Mouse (Mus musculus) midbrain, embryonic 15.5 days (tissue): ENCODE measurements around the gene Cst9. TPM values are rescaled to one million over a fixed set of nuclear protein-coding genes. Genes with fewer than 3 reads are reported as not detected.

ENCODE experiments used
- ATAC-seq: fragments of 200-750 bp; cut with Nextera tagmentation; replicated peaks from 2 replicates; pipeline ENCODE4 v1.8.0; 2017; ENCODE audit warnings: moderate TSS enrichment
- H3K27ac ChIP-seq: fragments of 300-500 bp; sonication (generic); 2 replicates; pipeline ENCODE4 v1.5.1; 2015; ENCODE audit warnings: mild to moderate bottlenecking, inconsistent platforms
- H3K27me3 ChIP-seq: fragments of 300-500 bp; sonication (generic); replicated peaks from 2 replicates; pipeline ENCODE4 v1.6.1; 2015; ENCODE audit warnings: inconsistent platforms
- H3K36me3 ChIP-seq: fragments of 300-500 bp; sonication (generic); replicated peaks from 2 replicates; pipeline ENCODE4 v1.6.1; 2015; ENCODE audit warnings: inconsistent platforms
- H3K4me1 ChIP-seq: fragments of 300-500 bp; sonication (generic); 2 replicates; pipeline ENCODE4 v1.6.1; 2015; ENCODE audit warnings: inconsistent platforms
- H3K4me2 ChIP-seq: fragments of 300-500 bp; sonication (generic); 2 replicates; pipeline ENCODE4 v1.6.1; 2015; ENCODE audit warnings: inconsistent platforms, mild to moderate bottlenecking, moderate library complexity
- H3K4me3 ChIP-seq: fragments of 300-500 bp; sonication (generic); 2 replicates; pipeline ENCODE4 v1.5.1; 2015; ENCODE audit warnings: mild to moderate bottlenecking, inconsistent platforms
- H3K9ac ChIP-seq: fragments of 300-500 bp; sonication (generic); 2 replicates; pipeline ENCODE4 v1.6.1; 2015; ENCODE audit warnings: mild to moderate bottlenecking, inconsistent platforms
- H3K9me3 ChIP-seq: fragments of 300-500 bp; sonication (generic); 2 replicates; pipeline ENCODE4 v1.6.1; 2016; ENCODE audit warnings: inconsistent platforms
- WGBS: fragments of 180-500 bp; shearing (Covaris S2); methylation state at CpG from one replicate; pipeline ENCODE4 v1.1.7; 2015; ENCODE audit warnings: mixed read lengths; 5-methylcytosine and 5-hydroxymethylcytosine counted together
- polyA plus RNA-seq: library from polyadenylated mRNA; unstranded; fragments of >200 nt; fragmentation: Nextera tagmentation; extraction: Ambion mirVana; gene quantifications from 2 replicates; pipeline ENCODE4 v1.2.1, GENCODE M21; 2015

Gene Cst9
- polyA plus RNA-seq, 1 experiment from 2014 or later: not detected

DNA sequence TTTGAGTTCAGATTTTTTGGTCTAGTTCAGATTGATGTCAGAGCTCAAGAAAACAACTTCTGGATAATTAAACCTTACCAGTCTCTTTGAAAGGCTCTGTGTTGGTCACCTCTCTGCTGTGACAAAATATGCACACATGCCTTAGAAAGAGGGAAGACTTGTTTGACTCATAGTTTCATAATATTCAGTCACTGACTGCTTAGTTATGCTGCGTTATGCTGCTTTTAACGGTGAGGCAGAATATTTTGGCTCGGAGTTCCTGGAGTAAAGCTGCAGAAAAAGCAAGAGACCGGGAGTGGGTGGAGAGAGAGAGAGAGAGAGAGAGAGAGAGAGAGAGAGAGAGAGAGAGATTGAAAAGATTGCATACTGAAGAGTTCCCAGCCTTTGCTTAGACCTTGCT lies 26.0 kb downstream of the Cst9 start:
- Histone ChIP-seq H3K36me3 (no peaks in the 10 kb centered on the region), H3K4me1 (no peaks in the 10 kb centered on the region), H3K4me2 (no peak overlapping the region), H3K4me3 (no peak overlapping the region), H3K9ac (no peak overlapping the region), H3K27me3 (no peaks in the 10 kb centered on the region), H3K9me3 (no peaks in the 10 kb centered on the region), H3K27ac (no peak overlapping the region)
- 79% methylated on average over 4 of the region's 4 CpGs for WGBS
- no peak for ATAC-seq

DNA sequence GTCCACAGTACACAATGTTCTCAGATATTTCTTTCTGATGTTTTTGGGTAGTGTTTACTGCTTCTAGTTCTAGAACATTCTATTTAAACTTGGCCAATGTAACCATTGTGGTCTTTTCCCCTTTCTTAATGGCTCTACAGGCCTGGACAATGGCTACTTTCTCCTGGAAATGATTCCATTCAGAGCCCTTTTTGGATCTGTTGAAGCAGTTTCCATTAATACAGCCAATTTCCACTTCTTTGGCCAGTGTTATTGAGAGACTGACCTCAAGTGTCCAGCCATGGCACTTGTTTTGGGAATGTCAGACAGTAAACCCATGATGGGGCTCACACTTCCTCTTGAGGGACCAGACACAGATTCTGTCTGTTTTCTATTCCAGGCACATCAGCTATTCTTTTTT lies 26.7 kb downstream of the Cst9 start:
- Histone ChIP-seq H3K4me3 (no peak overlapping the region), H3K9me3 (no peaks in the 10 kb centered on the region), H3K4me1 (no peaks in the 10 kb centered on the region), H3K27ac (no peak overlapping the region), H3K36me3 (no peaks in the 10 kb centered on the region), H3K27me3 (no peaks in the 10 kb centered on the region), H3K4me2 (no peak overlapping the region), H3K9ac (no peak overlapping the region)
- ATAC-seq: no peak

DNA sequence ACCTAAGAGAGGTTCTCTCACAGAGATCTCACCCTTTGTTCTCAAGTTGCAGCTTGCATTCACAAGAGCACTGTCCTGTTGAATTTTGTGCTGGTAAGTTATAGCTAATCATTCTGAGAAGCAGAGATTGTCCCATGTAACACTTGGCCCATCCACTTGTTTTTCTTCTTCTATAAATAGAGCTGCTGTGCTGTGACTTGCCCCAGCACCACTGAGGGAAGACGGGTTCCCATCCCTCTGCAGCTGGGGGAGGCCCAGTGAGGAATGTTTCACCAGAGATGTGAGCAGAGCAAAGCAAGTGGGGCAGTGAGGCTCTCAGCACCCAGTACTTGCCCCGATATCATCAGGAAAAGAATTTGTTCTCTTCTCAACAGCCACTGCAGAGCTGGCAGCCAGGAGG lies 30.0 kb downstream of the Cst9 start, which contains the start of gene 9230104L09Rik:
TSS of gene 9230104L09Rik (minus strand) at position 73 of the 400 bp plus-strand sequence.
- Histone ChIP-seq H3K4me2 (no peak within 1 kb of the TSS), H3K9me3 (no peaks in the 10 kb centered on the region), H3K27me3 (no peaks in the 10 kb centered on the region), H3K4me3 (no peak within 1 kb of the TSS), H3K4me1 (no peaks in the 10 kb centered on the region), H3K36me3 (no peaks in the 10 kb centered on the region), H3K9ac (no peak within 1 kb of the TSS), H3K27ac (no peak within 1 kb of the TSS)
- 83% methylated on average over 2 of the region's 2 CpGs for WGBS
- no peak for ATAC-seq

DNA sequence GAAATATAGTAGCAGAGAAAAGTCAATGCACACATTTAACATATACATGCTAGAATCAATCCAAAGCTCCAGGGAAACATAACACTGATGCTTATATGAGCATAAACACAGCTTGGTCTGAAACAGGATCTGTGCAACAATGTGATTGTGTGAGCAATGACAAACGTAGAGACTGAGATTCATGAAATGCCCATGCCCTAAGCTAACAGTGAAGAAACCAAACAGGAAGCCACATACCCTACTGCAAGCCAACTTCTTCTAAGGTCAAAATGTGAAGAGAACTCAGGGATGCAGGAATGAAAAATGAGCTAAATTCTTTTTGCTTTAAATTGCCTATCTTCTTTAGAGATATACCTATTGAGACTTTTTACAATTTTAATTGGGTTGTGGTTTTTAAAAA lies 34.0 kb downstream of the Cst9 start:
- no peak overlapping the region for H3K9ac ChIP-seq
- H3K27ac ChIP-seq: no peak overlapping the region
- H3K4me2 ChIP-seq: no peak overlapping the region
- H3K4me3 ChIP-seq: no peak overlapping the region
- no peak for ATAC-seq
- H3K4me1 ChIP-seq: peaks cover 20% of the 10 kb centered on the region
- H3K27me3 ChIP-seq: no peaks in the 10 kb centered on the region
- WGBS: 71% methylated on average over 1 of the region's 1 CpGs
- H3K9me3 ChIP-seq: no peaks in the 10 kb centered on the region
- H3K36me3 ChIP-seq: peaks cover 13% of the 10 kb centered on the region; the same call in 1 of the 2 replicates

DNA sequence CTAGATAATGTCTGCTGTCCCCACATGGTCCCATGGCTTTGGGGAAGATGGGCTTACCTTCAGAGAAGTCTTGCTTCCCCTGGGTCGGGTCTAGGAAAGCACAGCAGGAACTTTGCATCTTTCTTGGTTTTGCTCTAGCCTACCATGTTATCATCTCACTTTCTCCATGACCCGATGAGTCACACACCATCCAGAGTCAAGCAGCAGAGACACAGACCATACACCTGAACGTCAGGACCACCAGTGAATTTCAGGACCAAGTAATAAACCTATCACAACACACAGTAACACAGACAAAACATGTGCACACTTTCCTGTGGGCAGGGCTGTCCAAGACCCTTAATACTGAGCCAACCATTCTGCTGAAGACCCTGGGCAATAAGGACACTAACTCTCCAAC lies 35.6 kb downstream of the Cst9 start:
- Histone ChIP-seq H3K27ac (no peak overlapping the region), H3K9ac (no peak overlapping the region), H3K27me3 (no peaks in the 10 kb centered on the region), H3K4me2 (no peak overlapping the region), H3K4me3 (no peak overlapping the region), H3K4me1 (peaks cover 24% of the 10 kb centered on the region), H3K36me3 (peaks cover 13% of the 10 kb centered on the region; the same call in 1 of the 2 replicates), H3K9me3 (no peaks in the 10 kb centered on the region)
- 87% methylated on average over 3 of the region's 3 CpGs for WGBS
- no peak for ATAC-seq

- ATAC-seq: no peak
- H3K9ac ChIP-seq: no peak overlapping the region
- WGBS: 79% methylated on average over 4 of the region's 4 CpGs
These were observed 37.9 kb downstream of the Cst9 start for GRCm38 (mm10) chr2:148872860-148873259.

DNA sequence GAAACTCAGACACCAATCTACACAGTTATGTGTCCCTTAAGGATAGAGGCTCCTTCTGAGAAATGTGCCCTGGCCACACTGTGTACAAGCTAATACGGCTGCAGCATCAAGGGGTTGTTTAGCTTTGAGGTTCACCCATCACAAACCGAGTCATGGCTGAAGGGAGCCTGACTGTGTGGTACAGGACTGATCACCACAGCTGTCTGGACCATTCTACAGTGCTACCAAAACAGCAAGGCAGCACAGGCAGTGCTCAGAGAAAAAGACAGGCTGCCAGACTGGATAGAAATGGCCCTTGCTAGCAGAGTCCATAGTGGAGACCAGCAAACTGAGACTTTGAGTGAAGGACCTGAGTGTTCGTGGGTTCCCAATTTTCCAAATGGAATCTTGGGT lies 39.3 kb downstream of the Cst9 start:
- H3K4me3 ChIP-seq: peak overlapping the region; percentile 90
- no peak overlapping the region; the same call in 1 of the 2 replicates for H3K27ac ChIP-seq
- H3K27me3 ChIP-seq: no peaks in the 10 kb centered on the region
- peak overlapping the region; percentile 88 for H3K9ac ChIP-seq
- 44% methylated on average over 3 of the region's 3 CpGs for WGBS
- H3K9me3 ChIP-seq: no peaks in the 10 kb centered on the region
- peak; percentile 10 for ATAC-seq
- H3K4me1 ChIP-seq: peaks cover 24% of the 10 kb centered on the region
- H3K4me2 ChIP-seq: peak overlapping the region; percentile 86
- peaks cover 13% of the 10 kb centered on the region; the same call in 1 of the 2 replicates for H3K36me3 ChIP-seq

More at GRCm38 (mm10) chr2:148872860-148873259, 37.9 kb downstream of the Cst9 start:
- Histone ChIP-seq H3K4me3 (peak overlapping the region; percentile 90), H3K27me3 (no peaks in the 10 kb centered on the region), H3K4me2 (peak overlapping the region; percentile 86), H3K36me3 (peaks cover 13% of the 10 kb centered on the region; the same call in 1 of the 2 replicates), H3K4me1 (peaks cover 24% of the 10 kb centered on the region), H3K9me3 (no peaks in the 10 kb centered on the region), H3K27ac (no peak overlapping the region)

DNA sequence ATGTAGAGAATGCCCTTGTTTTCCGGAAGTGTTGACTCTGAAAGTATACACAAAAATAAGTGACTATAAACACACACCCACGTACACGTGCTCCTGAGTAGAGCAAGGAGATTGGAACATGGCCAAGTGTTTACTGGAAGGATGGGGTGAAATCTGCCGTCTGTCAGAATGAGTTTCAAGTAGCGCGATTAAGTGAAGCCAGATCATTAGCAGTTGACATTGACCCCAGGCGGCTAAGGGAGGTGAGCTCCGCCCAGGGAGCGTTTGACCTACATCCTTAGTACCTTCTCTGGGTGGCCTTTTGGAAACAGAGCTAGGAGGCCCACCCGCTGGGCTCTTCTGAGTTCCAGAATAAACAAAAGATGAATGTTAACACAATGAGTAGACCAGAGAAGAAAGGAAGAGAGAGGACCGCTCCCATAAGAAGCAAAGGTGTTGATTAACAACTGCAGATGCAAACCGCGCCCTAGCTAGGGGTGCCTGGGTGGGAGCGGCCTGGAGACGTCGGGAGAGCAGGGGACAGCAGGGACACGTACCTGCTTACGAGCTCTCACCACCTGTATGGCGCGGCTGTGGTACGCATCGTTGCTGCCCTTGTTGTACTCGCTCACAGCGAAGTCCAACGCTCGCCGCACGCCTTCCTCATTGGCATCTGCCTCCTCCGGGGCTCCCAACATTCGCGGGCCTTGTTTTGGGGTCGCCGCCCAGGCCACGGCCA lies 39.8 kb downstream of the Cst9 start:
- Histone ChIP-seq H3K4me3 (peak overlapping the region; percentile 90), H3K27me3 (no peaks in the 10 kb centered on the region), H3K9me3 (no peaks in the 10 kb centered on the region), H3K4me1 (peaks cover 24% of the 10 kb centered on the region), H3K27ac (peak overlapping the region; percentile 84), H3K9ac (peak overlapping the region; percentile 88), H3K36me3 (peaks cover 13% of the 10 kb centered on the region; the same call in 1 of the 2 replicates), H3K4me2 (peak overlapping the region; percentile 86)
- peak; percentile 89 for ATAC-seq
- 1% methylated on average over 34 of the region's 34 CpGs for WGBS

- H3K9ac ChIP-seq: peak within 1 kb of the TSS; percentile 88
- H3K9me3 ChIP-seq: no peaks in the 10 kb centered on the region
- H3K27me3 ChIP-seq: no peaks in the 10 kb centered on the region
- peak within 1 kb of the TSS; percentile 84 for H3K27ac ChIP-seq
- peak within 1 kb of the TSS; percentile 90 for H3K4me3 ChIP-seq
- peak within 1 kb of the TSS; percentile 86 for H3K4me2 ChIP-seq
- peak; percentile 97 for ATAC-seq
- H3K36me3 ChIP-seq: peaks cover 12% of the 10 kb centered on the region; the same call in 1 of the 2 replicates
- 0% methylated on average over 19 of the region's 19 CpGs for WGBS
- H3K4me1 ChIP-seq: peaks cover 24% of the 10 kb centered on the region
These were observed 40.4 kb downstream of the Cst9 start, which contains the start of gene Cst3 for GRCm38 (mm10) chr2:148875335-148875811. TSS of gene Cst3 (minus strand) at chr2:148875692.

DNA sequence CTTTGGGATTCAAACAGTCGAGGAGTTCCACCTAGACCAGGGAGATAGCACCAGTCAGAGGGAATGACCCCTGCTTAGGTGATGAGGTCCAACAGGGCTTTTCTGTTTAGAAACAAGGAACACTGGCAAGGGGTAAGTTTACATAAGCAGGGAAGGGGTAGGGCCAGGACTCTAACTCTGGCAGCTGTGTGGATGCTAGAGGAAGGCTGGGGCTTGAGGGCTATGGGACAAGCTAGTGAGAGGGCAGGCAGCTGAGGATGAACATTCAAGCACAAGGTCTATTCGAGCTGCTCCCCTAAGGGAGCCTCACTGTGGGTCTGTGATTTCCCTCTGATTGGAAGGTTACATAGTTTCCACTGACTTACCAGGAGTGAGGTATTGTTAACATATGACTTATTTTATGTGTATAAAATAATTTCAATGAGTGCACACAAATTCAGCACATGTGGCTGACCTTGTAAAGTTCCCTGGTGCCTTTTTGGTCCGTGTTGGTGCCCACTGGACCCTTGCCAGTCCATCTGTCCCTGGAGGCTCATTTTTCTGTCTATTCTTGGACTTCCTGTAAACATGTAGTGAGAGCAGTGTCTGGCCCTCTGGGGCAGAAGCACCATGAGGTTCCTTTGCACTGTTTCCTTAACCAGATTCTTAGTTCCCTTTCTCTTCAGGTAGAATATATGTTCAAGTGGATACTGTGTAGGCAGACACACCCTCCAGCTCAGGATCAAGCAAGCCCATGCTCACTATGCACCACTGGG lies 42.2 kb downstream of the Cst9 start:
- no peak overlapping the region for H3K27ac ChIP-seq
- 55% methylated on average over 3 of the region's 3 CpGs for WGBS
- H3K9me3 ChIP-seq: no peaks in the 10 kb centered on the region
- H3K9ac ChIP-seq: no peak overlapping the region
- no peak overlapping the region for H3K4me3 ChIP-seq
- H3K4me2 ChIP-seq: no peak overlapping the region
- H3K36me3 ChIP-seq: no peaks in the 10 kb centered on the region
- peaks cover 22% of the 10 kb centered on the region for H3K4me1 ChIP-seq
- no peaks in the 10 kb centered on the region for H3K27me3 ChIP-seq
- no peak for ATAC-seq

DNA sequence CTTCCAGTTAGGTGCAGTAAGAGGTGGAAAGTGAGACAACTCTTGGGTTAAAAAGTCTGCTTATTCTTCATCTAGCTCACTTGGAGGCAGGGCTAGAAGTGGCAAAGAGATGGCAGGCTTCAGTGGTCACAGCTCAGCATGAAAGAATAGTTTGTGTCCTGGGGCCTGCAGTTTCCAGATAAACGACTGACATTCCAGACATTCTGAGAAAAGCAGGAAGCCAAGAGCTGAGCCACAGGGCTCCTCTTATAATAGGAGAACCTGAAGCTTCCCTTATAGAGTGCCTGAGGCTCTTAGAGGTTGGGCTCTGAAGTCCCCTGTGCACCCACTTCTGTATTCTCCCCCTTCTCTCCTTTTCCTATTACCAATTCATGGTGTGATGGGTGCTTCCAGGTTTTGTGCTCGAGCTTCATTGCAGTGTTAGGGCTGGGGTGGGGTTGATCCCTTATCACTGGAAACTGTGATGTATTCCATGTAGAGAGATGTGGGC lies 43.7 kb downstream of the Cst9 start:
- Histone ChIP-seq H3K9me3 (no peaks in the 10 kb centered on the region), H3K36me3 (no peaks in the 10 kb centered on the region), H3K27ac (no peak overlapping the region), H3K4me2 (no peak overlapping the region), H3K27me3 (no peaks in the 10 kb centered on the region), H3K9ac (no peak overlapping the region), H3K4me1 (peaks cover 7% of the 10 kb centered on the region), H3K4me3 (no peak overlapping the region)
- 20% methylated on average over 2 of the region's 2 CpGs for WGBS
- ATAC-seq: no peak

- Histone ChIP-seq H3K4me3 (no peak overlapping the region), H3K27ac (no peak overlapping the region), H3K9ac (no peak overlapping the region), H3K9me3 (no peaks in the 10 kb centered on the region), H3K4me1 (peaks cover 2% of the 10 kb centered on the region), H3K27me3 (no peaks in the 10 kb centered on the region), H3K4me2 (no peak overlapping the region), H3K36me3 (no peaks in the 10 kb centered on the region)
- no peak for ATAC-seq
- WGBS: 44% methylated on average over 1 of the region's 1 CpGs
These were observed 44.3 kb downstream of the Cst9 start for GRCm38 (mm10) chr2:148879199-148879598.
